Mouse (Mus musculus) embryonic stem cell, embryonic (primary cell): ENCODE measurements around the gene Samm50.

Experiments
- CTCF ChIA-PET, 4 experiments: fragments of 300-600 bp in 2 of 4; fragments of 350-600 bp in 2 of 4; sonication (Branson Sonifier 250); formaldehyde crosslinking; loops; one replicate each; lab custom pipeline; 2022; ENCODE audit warnings: inconsistent platforms in 2 of 4; lab: Charles Lee
- POLR2A ChIA-PET, 4 experiments: fragments of 300-600 bp in 2 of 4; fragments of 350-600 bp in 2 of 4; sonication (Branson Sonifier 250); formaldehyde crosslinking; loops; one replicate each; lab custom pipeline; 2022; ENCODE audit warnings: antibody characterized with exemption in 4 of 4, inconsistent platforms in 1 of 4; lab: Charles Lee

The Samm50 gene

GRCm38 (mm10) chr15:84217969-84218782 lies 26.1 kb downstream of the Samm50 start:
- ChIA-PET CTCF (interaction anchor here in 3 of 4 experiments (0.6 to 1.5 kb wide), 6 partner anchors 13 to 1490 kb away, joined by 3 to 5 read pairs (median 3); no protein-coding TSS in a partner anchor), POLR2A (interaction anchor here (0.6 to 7.6 kb wide), 15 partner anchors 9 to 1106 kb away, joined by 3 to 53 read pairs (median 5); partner anchors contain the start of genes Samm50 (in 2 of the 4) and Parvb (in 1 of the 4))

- ChIA-PET POLR2A (interaction anchor here in 3 of 4 experiments (0.6 to 7.6 kb wide), 14 partner anchors 10 to 49 kb away, joined by 3 to 53 read pairs (median 4); partner anchors contain the start of genes Samm50 (in 2 of the 3) and Parvb (in 1 of the 3)), CTCF (interaction anchor here (0.6 to 1.5 kb wide), 5 partner anchors 9 to 147 kb away, joined by 3 to 4 read pairs (median 3); partner anchors contain the start of gene Samm50 (in 1 of the 4))
These were observed 26.8 kb downstream of the Samm50 start for GRCm38 (mm10) chr15:84218783-84219271.

- POLR2A ChIA-PET, result interaction anchor here in 3 of 4 experiments (0.5 to 1.8 kb wide), 6 partner anchors 9 to 51 kb away, joined by 3 to 8 read pairs (median 5); partner anchors contain the start of gene Samm50 (in 1 of the 3)
- CTCF ChIA-PET, result interaction anchor here in 3 of 4 experiments (1.0 to 1.9 kb wide), 6 partner anchors 9 to 107 kb away, joined by 3 to 16 read pairs (median 4); no protein-coding TSS in a partner anchor
These were observed 29.5 kb downstream of the Samm50 start for GRCm38 (mm10) chr15:84221539-84221938.

- POLR2A ChIA-PET, result interaction anchor here (0.6 to 2.0 kb wide), 16 partner anchors 9 to 392 kb away, joined by 3 to 8 read pairs (median 4); partner anchors contain the start of genes Parvb (in 2 of the 4) and Samm50 (in 1 of the 4)
- CTCF ChIA-PET, result interaction anchor here (0.6 to 2.6 kb wide), 24 partner anchors 9 to 1258 kb away, joined by 3 to 21 read pairs (median 4); partner anchors contain the start of gene Pnpla3 (in 1 of the 4)
These were observed 31.4 kb downstream of the Samm50 start for GRCm38 (mm10) chr15:84223423-84223822.

GRCm38 (mm10) chr15:84224779-84225178 lies 32.7 kb downstream of the Samm50 start:
- ChIA-PET POLR2A (interaction anchor here in 2 of 4 experiments (2.0 kb wide), 2 partner anchors 9 to 16 kb away, joined by 5 to 6 read pairs; no protein-coding TSS in a partner anchor), CTCF (interaction anchor here in 2 of 4 experiments (2.3 to 3.0 kb wide), 3 partner anchors 11 to 13 kb away, joined by 10 to 21 read pairs (median 16); no protein-coding TSS in a partner anchor)

- ChIA-PET POLR2A (interaction anchor here in 2 of 4 experiments (0.8 to 2.0 kb wide), 10 partner anchors 8 to 133 kb away, joined by 3 to 12 read pairs (median 5); no protein-coding TSS in a partner anchor), CTCF (interaction anchor here (0.7 to 3.0 kb wide), 10 partner anchors 8 to 153 kb away, joined by 3 to 16 read pairs (median 6); no protein-coding TSS in a partner anchor)
These were observed 34.9 kb downstream of the Samm50 start for GRCm38 (mm10) chr15:84226918-84227317.

GRCm38 (mm10) chr15:84230661-84231060 lies 38.6 kb downstream of the Samm50 start:
- ChIA-PET CTCF (interaction anchor here in 1 of 4 experiments (0.6 to 0.7 kb wide), 2 partner anchors 18 to 23 kb away, joined by 3 to 5 read pairs; no protein-coding TSS in a partner anchor), POLR2A (interaction anchor here in 3 of 4 experiments (1.2 to 3.6 kb wide), 6 partner anchors 10 to 39 kb away, joined by 5 to 26 read pairs (median 6); partner anchors contain the start of gene Samm50 (in 2 of the 3))

- ChIA-PET CTCF (interaction anchor here (0.6 to 1.1 kb wide), 8 partner anchors 13 to 329 kb away, joined by 3 to 19 read pairs (median 4); partner anchors contain the start of gene Pnpla3 (in 1 of the 4)), POLR2A (interaction anchor here in 3 of 4 experiments (1.0 to 3.6 kb wide), 8 partner anchors 8 to 122 kb away, joined by 3 to 26 read pairs (median 6); partner anchors contain the start of gene Samm50 (in 1 of the 3))
These were observed 39.2 kb downstream of the Samm50 start for GRCm38 (mm10) chr15:84231113-84231712.

GRCm38 (mm10) chr15:84231721-84232561 lies 39.9 kb downstream of the Samm50 start, which contains the start of gene Parvb:
Parvb (plus strand) TSS chr15:84232043.
- ChIA-PET CTCF (interaction anchor here (0.6 to 3.9 kb wide), 13 partner anchors 14 to 330 kb away, joined by 3 to 21 read pairs (median 5); partner anchors contain the start of genes Pnpla3 (in 1 of the 4) and Samm50 (in 1 of the 4)), POLR2A (interaction anchor here (0.5 to 3.6 kb wide), 23 partner anchors 8 to 1110 kb away, joined by 3 to 26 read pairs (median 4); partner anchors contain the start of genes Samm50 (in 2 of the 4) and Pnpla3 (in 1 of the 4))

- ChIA-PET CTCF (interaction anchor here in 3 of 4 experiments (0.6 to 3.9 kb wide), 5 partner anchors 20 to 41 kb away, joined by 4 to 21 read pairs (median 5); partner anchors contain the start of gene Samm50 (in 1 of the 3)), POLR2A (interaction anchor here (0.5 to 2.5 kb wide), 19 partner anchors 9 to 1111 kb away, joined by 3 to 12 read pairs (median 4); partner anchors contain the start of genes Samm50 (in 2 of the 4) and Pnpla3 (in 1 of the 4))
These were observed 40.6 kb downstream of the Samm50 start for GRCm38 (mm10) chr15:84232609-84233008.

GRCm38 (mm10) chr15:84234794-84235581 lies 42.9 kb downstream of the Samm50 start:
- ChIA-PET CTCF (interaction anchor here (0.5 to 3.9 kb wide), 50 partner anchors 9 to 1548 kb away, joined by 3 to 23 read pairs (median 4); partner anchors contain the start of genes Samm50 (in 2 of the 4) and Pnpla3 (in 1 of the 4)), POLR2A (interaction anchor here (0.5 to 4.2 kb wide), 52 partner anchors 8 to 1085 kb away, joined by 3 to 40 read pairs (median 4); partner anchors contain the start of genes Pnpla3 (in 2 of the 4), Samm50 (in 2 of the 4) and Fbln1 (in 1 of the 4))

GRCm38 (mm10) chr15:84235646-84236045 lies 43.6 kb downstream of the Samm50 start:
- CTCF ChIA-PET, result interaction anchor here (0.6 to 3.9 kb wide), 35 partner anchors 8 to 728 kb away, joined by 3 to 23 read pairs (median 4); partner anchors contain the start of genes Pnpla3 (in 1 of the 4) and Samm50 (in 1 of the 4)
- POLR2A ChIA-PET, result interaction anchor here (0.5 to 4.2 kb wide), 52 partner anchors 8 to 976 kb away, joined by 3 to 40 read pairs (median 4); partner anchors contain the start of genes Pnpla3 (in 2 of the 4), Samm50 (in 2 of the 4) and Fbln1 (in 1 of the 4)

- ChIA-PET CTCF (interaction anchor here in 3 of 4 experiments (0.5 to 2.9 kb wide), 7 partner anchors 19 to 228 kb away, joined by 3 to 11 read pairs (median 3); no protein-coding TSS in a partner anchor), POLR2A (interaction anchor here in 2 of 4 experiments (0.6 to 1.6 kb wide), 8 partner anchors 9 to 832 kb away, joined by 3 to 6 read pairs (median 3); no protein-coding TSS in a partner anchor)
These were observed 46.5 kb downstream of the Samm50 start for GRCm38 (mm10) chr15:84238552-84238951.

- POLR2A ChIA-PET, result interaction anchor here in 2 of 4 experiments (0.7 to 1.6 kb wide), 7 partner anchors 9 to 833 kb away, joined by 3 to 6 read pairs (median 3); no protein-coding TSS in a partner anchor
- CTCF ChIA-PET, result interaction anchor here (0.5 to 2.9 kb wide), 7 partner anchors 20 to 228 kb away, joined by 3 to 11 read pairs (median 3); no protein-coding TSS in a partner anchor
These were observed 47.0 kb downstream of the Samm50 start for GRCm38 (mm10) chr15:84238991-84239401.
